Mouse (Mus musculus) cerebellum, postnatal 4 days (tissue): ENCODE data around the gene Lce1d.
"Not testable (repeated sequence)": the region's sequence is repeated elsewhere in the genome, so short reads cannot be mapped to it uniquely, and the experiment has no call there.

Experiments used
- DNase-seq, 2 experiments: peaks; one replicate each; pipeline ENCODE4 v3.0.0; 2022; ENCODE audit warnings: low spot score in 2 of 2, mixed read lengths in 1 of 2

The Lce1d gene

GRCm38 (mm10) chr3:92687110-92687509, at the start of gene Lce1d:
TSS of gene Lce1d (minus strand) at chr3:92687210.
- no peak for DNase-seq

GRCm38 (mm10) chr3:92722631-92723030, 35.6 kb upstream of the Lce1d start:
- DNase-seq: no peak

- DNase-seq: no peak
Measured at GRCm38 (mm10) chr3:92720250-92720649, 33.2 kb upstream of the Lce1d start, which contains the start of gene Lce1f. TSS of gene Lce1f (minus strand) at chr3:92720350.

GRCm38 (mm10) chr3:92715122-92715521, 28.1 kb upstream of the Lce1d start:
- DNase-seq: no peak

- DNase-seq: no peak
Measured at GRCm38 (mm10) chr3:92708974-92709373, 22.0 kb upstream of the Lce1d start, which contains the start of gene Lce1e. TSS of gene Lce1e (minus strand) at chr3:92709074.

GRCm38 (mm10) chr3:92694613-92695012, 7.6 kb upstream of the Lce1d start:
- no peak for DNase-seq

GRCm38 (mm10) chr3:92691688-92692087, 4.7 kb upstream of the Lce1d start:
- no peak for DNase-seq

- DNase-seq: not testable (repeated sequence)
Measured at GRCm38 (mm10) chr3:92689154-92689553, 2.1 kb upstream of the Lce1d start.

GRCm38 (mm10) chr3:92678947-92679346, 8.1 kb downstream of the Lce1d start, which contains the start of gene Lce1c:
TSS of gene Lce1c (plus strand) at chr3:92679247.
- DNase-seq: no peak

- DNase-seq: no peak
Measured at GRCm38 (mm10) chr3:92670215-92670614, 16.8 kb downstream of the Lce1d start, which contains the start of gene Lce1a2. TSS of gene Lce1a2 (minus strand) at chr3:92670315.

GRCm38 (mm10) chr3:92656826-92657225, 30.2 kb downstream of the Lce1d start, which contains the start of gene Lce1b:
TSS of gene Lce1b (minus strand) at chr3:92656926.
- DNase-seq: no peak

- DNase-seq: no peak
Measured at GRCm38 (mm10) chr3:92648207-92648606, 38.8 kb downstream of the Lce1d start, which contains the start of gene Lce1a1. TSS of gene Lce1a1 (minus strand) at chr3:92648307.

GRCm38 (mm10) chr3:92639854-92640253, 47.2 kb downstream of the Lce1d start:
- DNase-seq: no peak

- no peak for DNase-seq
Measured at GRCm38 (mm10) chr3:92638653-92638991, 48.4 kb downstream of the Lce1d start.

GRCm38 (mm10) chr3:92637745-92638652, 49.0 kb downstream of the Lce1d start:
- no peak for DNase-seq
